Mouse (Mus musculus) ES-E14 (cell line): ENCODE data around the gene Ptprm.

ENCODE experiments used
- CHD2 ChIP-seq: IDR thresholded peaks from 2 replicates; pipeline ENCODE4 v1.6.1; 2014; ENCODE audit warnings: mild to moderate bottlenecking, low read depth, low read length, inconsistent platforms
- HCFC1 ChIP-seq: IDR thresholded peaks from 2 replicates; pipeline ENCODE4 v1.6.1; 2012; ENCODE audit warnings: low read length, inconsistent platforms, borderline replicate concordance; ENCODE audit not compliant: insufficient read depth
- MAFK ChIP-seq: IDR thresholded peaks from 2 replicates; pipeline ENCODE4 v1.6.1; 2014; ENCODE audit warnings: mild to moderate bottlenecking, low read depth, low read length, inconsistent platforms; ENCODE audit not compliant: insufficient read depth
- ZC3H11A ChIP-seq: IDR thresholded peaks from 2 replicates; pipeline ENCODE4 v1.6.1; 2012; ENCODE audit warnings: low read depth, mild to moderate bottlenecking, inconsistent platforms, low read length, borderline replicate concordance
- ZNF384 ChIP-seq: IDR thresholded peaks from 2 replicates; pipeline ENCODE4 v1.6.1; 2012; ENCODE audit warnings: low read depth, low read length, inconsistent platforms

DNA sequence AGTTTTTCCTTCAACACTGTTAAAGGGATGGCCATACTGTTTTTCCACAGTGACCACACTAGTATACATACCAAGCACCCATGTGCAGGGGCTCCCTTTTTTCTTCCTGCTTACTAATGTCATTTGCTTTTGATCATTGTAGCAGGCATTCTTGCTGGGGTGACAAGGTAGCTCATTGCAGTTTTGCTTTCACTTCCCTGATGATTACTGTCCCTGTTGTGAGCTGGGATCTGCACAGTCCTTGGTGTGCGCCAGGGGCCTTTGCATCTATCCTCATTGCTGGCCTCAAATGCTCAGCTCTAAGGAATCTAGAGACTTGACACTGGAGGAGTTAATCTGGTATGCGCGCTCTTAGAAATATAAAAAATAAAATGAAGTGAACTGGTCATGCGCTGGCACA, 147.3 kb downstream of the Ptprm start:
- TF ChIP-seq ZNF384 (no peak), HCFC1 (no peak), CHD2 (no peak), ZC3H11A (no peak), MAFK (no peak)
